Mouse (Mus musculus): ENCODE results near the gene Rragd.

- no peak for TF ChIP-seq CTCF (IDR thresholded peaks at IDR 0.05; ENCODE audit: borderline replicate concordance, control insufficient read depth, extremely low read depth, insufficient read depth, low read length, poor library complexity)
- no peak for TF ChIP-seq POLR2A (IDR thresholded peaks at IDR 0.05; ENCODE audit: control insufficient read depth, extremely low read depth, insufficient read depth, low read length, poor library complexity)
These were observed 26.4 kb upstream of the Rragd start for GRCm38 (mm10) chr4:32956423-32956822.

Measured in thymus, adult 2 months (tissue).